ENCODE assay signal across 1 mouse cellular context in the genomic region with DNA sequence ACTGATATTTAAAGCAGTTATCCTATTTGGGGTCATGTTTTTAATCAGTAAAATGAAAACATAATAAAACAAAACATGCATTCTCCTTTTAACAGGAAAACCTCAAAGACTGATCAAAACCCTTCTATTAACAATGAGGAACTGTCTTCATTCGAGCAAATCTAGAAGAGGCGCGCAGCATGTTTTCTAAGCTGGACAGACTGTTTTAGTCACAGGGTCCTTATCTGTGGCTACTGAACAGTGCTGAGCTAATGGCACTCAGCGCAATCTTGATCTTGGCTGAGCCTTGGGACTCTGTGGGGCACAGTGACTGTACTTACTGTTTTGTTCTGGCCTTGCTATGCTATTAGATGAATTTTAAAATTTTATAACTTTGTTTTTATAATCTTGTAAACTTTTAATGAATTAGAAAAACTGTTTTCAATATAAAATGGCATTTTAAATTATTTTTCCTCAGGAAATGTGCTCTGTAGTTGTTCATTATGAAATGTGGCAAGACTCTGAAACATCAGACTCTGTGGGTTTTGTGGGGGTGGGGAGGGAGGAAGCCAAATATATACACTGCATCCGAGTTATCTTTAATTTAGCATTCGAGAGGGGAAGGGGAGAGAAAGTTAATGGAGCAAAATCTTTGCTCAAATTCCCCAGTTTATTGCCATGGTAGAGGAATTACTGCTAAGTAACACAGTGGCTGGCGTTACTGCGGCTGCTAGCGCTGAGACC.
TF ChIP-seq lines count a peak whose summit lies in the region.

No protein-coding gene starts in this region.

TF ChIP-seq in MEL, 35 proteins besides CTCF, POLR2A, EP300 and RAD21 (continued from another document):
- TF ChIP-seq MAZ (IDR thresholded peaks at IDR 0.05; ENCODE audit: low read depth, low read length) (no peak), E2F4 (IDR thresholded peaks at IDR 0.05; ENCODE audit: borderline replicate concordance, low read depth, low read length) (no peak), GABPA (IDR thresholded peaks at IDR 0.05; ENCODE audit: low read depth, low read length) (no peak), MXI1 (IDR thresholded peaks at IDR 0.05; ENCODE audit: low read depth, low read length) (peak; percentile 66), BHLHE40 (IDR thresholded peaks at IDR 0.05; ENCODE audit: borderline replicate concordance, low read depth, low read length) (no peak), MYB (IDR thresholded peaks at IDR 0.05; ENCODE audit: low read depth, low read length) (no peak), SIN3A (IDR thresholded peaks at IDR 0.05; ENCODE audit: low read length) (peak; percentile 55; the same call in 1 of the 2 replicates), RCOR1 (IDR thresholded peaks at IDR 0.05; ENCODE audit: low read depth, low read length) (peak; percentile 65), JUND (IDR thresholded peaks at IDR 0.05; ENCODE audit: low read depth, low read length) (no peak), GATA1 (IDR thresholded peaks at IDR 0.05; ENCODE audit: low read depth, low read length) (peak; percentile 90)
